Mouse (Mus musculus) heart, postnatal 0 days (tissue): ENCODE data around the gene Agl. TPM values are rescaled to one million over a fixed set of nuclear protein-coding genes. Genes with fewer than 3 reads are reported as not detected.

Experiments
- ATAC-seq: fragments of 200-750 bp; cut with Nextera tagmentation; 2 replicates; pipeline ENCODE4 v1.8.0; 2017; ENCODE audit warnings: low read depth, moderate number of reproducible peaks, moderate library complexity; ENCODE audit not compliant: insufficient read depth
- DNase-seq: peaks from one replicate; pipeline ENCODE4 v3.0.0-alpha.2; 2016; ENCODE audit warnings: low spot score
- H3K27ac ChIP-seq: fragments of 300-500 bp; sonication (generic); 2 replicates; pipeline ENCODE4 v1.5.1; 2014; ENCODE audit warnings: low read depth, mild to moderate bottlenecking
- H3K27me3 ChIP-seq: fragments of 300-500 bp; sonication (generic); 2 replicates; pipeline ENCODE4 v1.6.1; 2014; ENCODE audit warnings: low read length, mixed read lengths; ENCODE audit not compliant: control insufficient read depth, insufficient read depth
- H3K36me3 ChIP-seq: fragments of 300-500 bp; sonication (generic); replicated peaks from 2 replicates; pipeline ENCODE4 v1.6.1; 2014; ENCODE audit warnings: low read length, mixed read lengths; ENCODE audit not compliant: control insufficient read depth, insufficient read depth
- H3K4me1 ChIP-seq: fragments of 300-500 bp; sonication (generic); 2 replicates; pipeline ENCODE4 v1.6.1; 2014; ENCODE audit warnings: antibody characterized with exemption; ENCODE audit not compliant: control insufficient read depth, insufficient read depth
- H3K4me2 ChIP-seq: fragments of 300-500 bp; sonication (generic); 2 replicates; pipeline ENCODE4 v1.6.1; 2014; ENCODE audit warnings: low read depth, mild to moderate bottlenecking, low read length, moderate library complexity
- H3K4me3 ChIP-seq: fragments of 300-500 bp; sonication (generic); 2 replicates; pipeline ENCODE4 v1.5.1; 2014; ENCODE audit warnings: low read depth, low read length
- H3K9ac ChIP-seq: fragments of 300-500 bp; sonication (generic); replicated peaks from 2 replicates; pipeline ENCODE4 v1.6.1; 2014; ENCODE audit warnings: low read depth, low read length, mixed read lengths
- H3K9me3 ChIP-seq: fragments of 300-500 bp; sonication (generic); replicated peaks from 2 replicates; pipeline ENCODE4 v1.6.1; 2016; ENCODE audit warnings: low read length; ENCODE audit not compliant: control insufficient read depth
- CTCF ChIP-seq: IDR thresholded peaks from 2 replicates; pipeline ENCODE4 v1.5.1; 2016; ENCODE audit warnings: antibody characterized with exemption, control low read depth, low read depth
- EP300 ChIP-seq: IDR thresholded peaks from 2 replicates; pipeline ENCODE4 v1.6.1; 2016; ENCODE audit warnings: antibody characterized with exemption, low read depth
- WGBS: fragments of 180-500 bp; shearing (Covaris S2); extraction: QIAGEN DNeasy Blood & Tissue Kit; methylation state at CpG from one replicate; pipeline ENCODE4 v1.1.7; 2014; 5-methylcytosine and 5-hydroxymethylcytosine counted together
- polyA plus RNA-seq: library from polyadenylated mRNA; unstranded; fragments of >200 nt; fragmentation: Nextera tagmentation; extraction: Ambion mirVana; gene quantifications from 2 replicates; pipeline ENCODE4 v1.2.1, GENCODE M21; 2015
- total RNA-seq: library from RNA; depleted of rRNA; stranded (reverse); fragments of >200 nt; gene quantifications from 2 replicates; pipeline ENCODE4 v1.2.3, GENCODE M21; 2014; ENCODE audit warnings: low replicate concordance

The Agl gene
- total and polyA plus RNA-seq, 2 experiments from 2014 or later = 75.0 to 242 TPM

- H3K9ac ChIP-seq = peak overlapping the region; percentile 98
- H3K4me2 ChIP-seq = peak overlapping the region; percentile 80
- TF ChIP-seq EP300 (0 out of 2 replicates have a peak, but pooled peaks have one; percentile 21), CTCF (no peak)
- peak; percentile 90 for ATAC-seq
- peak; percentile 49 for DNase-seq
- no peaks in the 10 kb centered on the region for H3K9me3 ChIP-seq
- WGBS = under 1% methylated on average over 75 of the region's 85 CpGs
- H3K27ac ChIP-seq = peak overlapping the region; percentile 88
- peaks cover 12% of the 10 kb centered on the region for H3K4me1 ChIP-seq
- no peaks in the 10 kb centered on the region; the same call in 1 of the 2 replicates for H3K36me3 ChIP-seq
- peak overlapping the region; percentile 100 for H3K4me3 ChIP-seq
- H3K27me3 ChIP-seq = no peaks in the 10 kb centered on the region
These were observed 96.1 kb downstream of the Agl start for GRCm38 (mm10) chr3:116711624-116712435.

GRCm38 (mm10) chr3:116710941-116711340, 97.0 kb downstream of the Agl start:
- no peaks in the 10 kb centered on the region for H3K27me3 ChIP-seq
- H3K27ac ChIP-seq = no peak overlapping the region
- H3K4me2 ChIP-seq = peak overlapping the region; percentile 80
- 25% methylated on average over 9 of the region's 9 CpGs for WGBS
- 0 out of 2 replicates have a peak overlapping the region, but pooled peaks have one; percentile 98 for H3K9ac ChIP-seq
- TF ChIP-seq CTCF (no peak), EP300 (no peak)
- no peaks in the 10 kb centered on the region for H3K9me3 ChIP-seq
- H3K4me1 ChIP-seq = peaks cover 12% of the 10 kb centered on the region
- ATAC-seq (no peak), DNase-seq (no peak)
- H3K4me3 ChIP-seq = peak overlapping the region; percentile 100
- no peaks in the 10 kb centered on the region; the same call in 1 of the 2 replicates for H3K36me3 ChIP-seq

- ATAC-seq = no peak
- WGBS = 92% methylated on average over 1 of the region's 1 CpGs
- Histone ChIP-seq H3K9ac (no peak overlapping the region), H3K9me3 (no peaks in the 10 kb centered on the region), H3K4me3 (no peak overlapping the region), H3K27ac (no peak overlapping the region), H3K4me2 (no peak overlapping the region), H3K36me3 (no peaks in the 10 kb centered on the region; the same call in 1 of the 2 replicates), H3K27me3 (no peaks in the 10 kb centered on the region), H3K4me1 (peaks cover 3% of the 10 kb centered on the region)
- TF ChIP-seq EP300 (no peak), CTCF (no peak)
- DNase-seq = no peak
These were observed 102.2 kb downstream of the Agl start for GRCm38 (mm10) chr3:116705637-116706204.

- 87% methylated on average over 5 of the region's 5 CpGs for WGBS
- no peak overlapping the region for H3K4me2 ChIP-seq
- no peaks in the 10 kb centered on the region for H3K9me3 ChIP-seq
- no peak overlapping the region for H3K9ac ChIP-seq
- TF ChIP-seq EP300 (no peak), CTCF (no peak)
- no peak overlapping the region for H3K4me3 ChIP-seq
- no peaks in the 10 kb centered on the region; the same call in 1 of the 2 replicates for H3K36me3 ChIP-seq
- no peak overlapping the region for H3K27ac ChIP-seq
- DNase-seq (no peak), ATAC-seq (no peak)
- peaks cover 3% of the 10 kb centered on the region; the same call in 1 of the 2 replicates for H3K4me1 ChIP-seq
- no peaks in the 10 kb centered on the region for H3K27me3 ChIP-seq
These were observed 104.1 kb downstream of the Agl start for GRCm38 (mm10) chr3:116703835-116704234.

GRCm38 (mm10) chr3:116702647-116703272, 105.2 kb downstream of the Agl start:
- H3K36me3 ChIP-seq = no peaks in the 10 kb centered on the region; the same call in 1 of the 2 replicates
- no peaks in the 10 kb centered on the region for H3K27me3 ChIP-seq
- ATAC-seq (no peak), DNase-seq (no peak)
- no peaks in the 10 kb centered on the region for H3K9me3 ChIP-seq
- peaks cover 4% of the 10 kb centered on the region; the same call in 1 of the 2 replicates for H3K4me1 ChIP-seq
- WGBS = 83% methylated on average over 1 of the region's 1 CpGs
- H3K4me3 ChIP-seq = no peak overlapping the region
- TF ChIP-seq EP300 = no peak
- TF ChIP-seq CTCF = no peak
- no peak overlapping the region for H3K27ac ChIP-seq
- H3K4me2 ChIP-seq = no peak overlapping the region
- no peak overlapping the region for H3K9ac ChIP-seq
